Mouse (Mus musculus): ENCODE measurements at regions not wholly inside any gene's neighbourhood (a gene's known extent, or its start where the extent isn't known, plus 50 kb on each side); places are given as distances from the start of the nearest gene placed in this dataset.

- ATAC-seq: no peak
Measured at GRCm38 (mm10) chr8:126707300-126707902, 113.6 kb upstream of the Irf2bp2 start.

GRCm38 (mm10) chr8:126706247-126706646 lies 112.5 kb upstream of the Irf2bp2 start:
- ATAC-seq: no peak

- ATAC-seq: no peak
Measured at GRCm38 (mm10) chr8:126705391-126705790, 111.6 kb upstream of the Irf2bp2 start.

GRCm38 (mm10) chr8:126704706-126705105 lies 110.9 kb upstream of the Irf2bp2 start:
- no peak for ATAC-seq

- ATAC-seq: no peak
Measured at GRCm38 (mm10) chr8:126703546-126703945, 109.8 kb upstream of the Irf2bp2 start.

GRCm38 (mm10) chr8:126702294-126702693 lies 108.5 kb upstream of the Irf2bp2 start:
- no peak for ATAC-seq

GRCm38 (mm10) chr8:126699389-126699775 lies 105.6 kb upstream of the Irf2bp2 start:
- ATAC-seq: peak; percentile 74

- ATAC-seq: peak; percentile 63
Measured at GRCm38 (mm10) chr8:126698601-126699388, 105.0 kb upstream of the Irf2bp2 start.

GRCm38 (mm10) chr8:126696346-126697010 lies 102.7 kb upstream of the Irf2bp2 start:
- ATAC-seq: no peak

- ATAC-seq: no peak
Measured at GRCm38 (mm10) chr8:126694370-126694769, 100.6 kb upstream of the Irf2bp2 start.

GRCm38 (mm10) chr8:126693642-126694041 lies 99.9 kb upstream of the Irf2bp2 start:
- no peak for ATAC-seq

- ATAC-seq: no peak
Measured at GRCm38 (mm10) chr8:126692711-126693110, 98.9 kb upstream of the Irf2bp2 start.

- ATAC-seq: no peak
Measured at GRCm38 (mm10) chr8:126692263-126692662, 98.5 kb upstream of the Irf2bp2 start.

GRCm38 (mm10) chr8:126688450-126688849 lies 94.7 kb upstream of the Irf2bp2 start:
- no peak for ATAC-seq

- no peak for ATAC-seq
Measured at GRCm38 (mm10) chr8:126688014-126688413, 94.2 kb upstream of the Irf2bp2 start.

- ATAC-seq: no peak
Measured at GRCm38 (mm10) chr8:126686827-126687226, 93.0 kb upstream of the Irf2bp2 start.

- no peak for ATAC-seq
Measured at GRCm38 (mm10) chr8:126685365-126685764, 91.6 kb upstream of the Irf2bp2 start.

- no peak for ATAC-seq
Measured at GRCm38 (mm10) chr8:126683950-126684349, 90.2 kb upstream of the Irf2bp2 start.

- no peak for ATAC-seq
Measured at GRCm38 (mm10) chr8:126683555-126683947, 89.8 kb upstream of the Irf2bp2 start.

- ATAC-seq: no peak
Measured at GRCm38 (mm10) chr8:126682817-126683554, 89.2 kb upstream of the Irf2bp2 start.

- no peak for ATAC-seq
Measured at GRCm38 (mm10) chr8:126681948-126682651, 88.3 kb upstream of the Irf2bp2 start.

- no peak for ATAC-seq
Measured at GRCm38 (mm10) chr8:126678004-126678751, 84.4 kb upstream of the Irf2bp2 start.
